Mouse (Mus musculus) spleen, adult 2 months (tissue): ENCODE results near the gene Tmx4. TPM values are rescaled to one million over a fixed set of nuclear protein-coding genes. Genes with fewer than 3 reads are reported as not detected.

Source experiments
- DNase-seq, 2 experiments: peaks; one replicate each; pipeline versions ENCODE4 v3.0.0 to v3.0.0-alpha.2; 2012 to 2021; ENCODE audit warnings: low spot score in 2 of 2, low read depth in 1 of 2
- H3K27ac ChIP-seq: fragments of 200-500 bp; 2 replicates; pipeline ENCODE4 v1.5.1; 2012; ENCODE audit warnings: low read length, inconsistent platforms; ENCODE audit not compliant: insufficient read depth
- H3K27me3 ChIP-seq: fragments of 200-500 bp; 2 replicates; pipeline ENCODE4 v1.6.1; 2012; ENCODE audit warnings: mild to moderate bottlenecking, moderate library complexity, low read length, inconsistent platforms; ENCODE audit not compliant: control insufficient read depth, insufficient read depth
- H3K36me3 ChIP-seq: fragments of 200-500 bp; 2 replicates; pipeline ENCODE4 v1.6.1; 2012; ENCODE audit warnings: mild to moderate bottlenecking, low read length, inconsistent platforms; ENCODE audit not compliant: control insufficient read depth, insufficient read depth
- H3K4me1 ChIP-seq: fragments of 200-500 bp; 2 replicates; pipeline ENCODE4 v1.6.1; 2011; ENCODE audit warnings: inconsistent platforms; ENCODE audit not compliant: control insufficient read depth, insufficient read depth, insufficient read length
- H3K4me3 ChIP-seq: fragments of 200-500 bp; 2 replicates; pipeline ENCODE4 v1.5.1; 2011; ENCODE audit warnings: mild to moderate bottlenecking, inconsistent platforms; ENCODE audit not compliant: insufficient read depth, insufficient read length; ENCODE audit errors: extremely low read depth
- CTCF ChIP-seq: fragments of 200-500 bp; IDR thresholded peaks from 2 replicates; pipeline ENCODE4 v1.5.1; 2011; ENCODE audit warnings: mild to moderate bottlenecking, inconsistent platforms; ENCODE audit not compliant: insufficient read depth, insufficient read length, insufficient replicate concordance; ENCODE audit errors: extremely low read depth
- POLR2A ChIP-seq: fragments of 200-500 bp; IDR thresholded peaks from 2 replicates; pipeline ENCODE4 v1.6.1; 2011; ENCODE audit warnings: low read depth, low read length, inconsistent platforms
- WGBS: fragments of 180-500 bp; shearing (Covaris S2); methylation state at CpG from one replicate; pipeline ENCODE4 v1.1.7; 2018; 5-methylcytosine and 5-hydroxymethylcytosine counted together
- polyA plus RNA-seq: library from polyadenylated mRNA; depleted of rRNA; stranded (reverse); fragments of >200 nt; gene quantifications from 2 replicates; pipeline ENCODE4 v1.2.3, GENCODE M21; 2012

Gene Tmx4
- polyA plus RNA-seq, 1 experiment: 5.0 TPM

- Histone ChIP-seq H3K4me1 (no peaks in the 10 kb centered on the region), H3K27ac (no peak overlapping the region), H3K4me3 (no peak overlapping the region), H3K27me3 (no peaks in the 10 kb centered on the region), H3K36me3 (no peaks in the 10 kb centered on the region)
- DNase-seq: peak in 1 of 2 experiments; percentile 25
- 88% methylated on average over 5 of the region's 5 CpGs for whole genome bisulfite sequencing
- TF ChIP-seq POLR2A: no peak
- peak; percentile 27; the same call in 1 of the 2 replicates for TF ChIP-seq CTCF
These were observed 29.7 kb upstream of the Tmx4 start for GRCm38 (mm10) chr2:134673604-134674003.

GRCm38 (mm10) chr2:134656477-134656876 is 12.5 kb upstream of the Tmx4 start:
- H3K27me3 ChIP-seq: no peaks in the 10 kb centered on the region
- TF ChIP-seq CTCF (no peak), POLR2A (no peak)
- H3K27ac ChIP-seq: no peak overlapping the region
- no peaks in the 10 kb centered on the region for H3K4me1 ChIP-seq
- H3K36me3 ChIP-seq: no peaks in the 10 kb centered on the region
- DNase-seq: no peak
- no peak overlapping the region for H3K4me3 ChIP-seq
- WGBS: 17% methylated on average over 4 of the region's 4 CpGs

- no peak for TF ChIP-seq CTCF
- no peak for TF ChIP-seq POLR2A
- no peak overlapping the region for H3K4me3 ChIP-seq
These were observed 10.7 kb upstream of the Tmx4 start for GRCm38 (mm10) chr2:134654668-134655067.

GRCm38 (mm10) chr2:134652759-134653158 is 8.8 kb upstream of the Tmx4 start:
- TF ChIP-seq CTCF (no peak), POLR2A (no peak)

More at GRCm38 (mm10) chr2:134654668-134655067, 10.7 kb upstream of the Tmx4 start:
- H3K27me3 ChIP-seq: no peaks in the 10 kb centered on the region
- no peak for DNase-seq
- no peaks in the 10 kb centered on the region for H3K36me3 ChIP-seq
- no peaks in the 10 kb centered on the region for H3K4me1 ChIP-seq
- no peak overlapping the region for H3K27ac ChIP-seq

GRCm38 (mm10) chr2:134648999-134649398 is 5.1 kb upstream of the Tmx4 start:
- 89% methylated on average over 3 of the region's 3 CpGs for WGBS
- no peaks in the 10 kb centered on the region for H3K27me3 ChIP-seq
- no peaks in the 10 kb centered on the region for H3K36me3 ChIP-seq
- TF ChIP-seq CTCF (no peak), POLR2A (no peak)
- no peak for DNase-seq
- H3K4me1 ChIP-seq: no peaks in the 10 kb centered on the region; the same call in 1 of the 2 replicates
- no peak overlapping the region for H3K27ac ChIP-seq
- no peak overlapping the region for H3K4me3 ChIP-seq

More at GRCm38 (mm10) chr2:134652759-134653158, 8.8 kb upstream of the Tmx4 start:
- Histone ChIP-seq H3K4me1 (no peaks in the 10 kb centered on the region), H3K27me3 (no peaks in the 10 kb centered on the region), H3K4me3 (no peak overlapping the region), H3K36me3 (no peaks in the 10 kb centered on the region), H3K27ac (no peak overlapping the region)
- 74% methylated on average over 5 of the region's 5 CpGs for WGBS
- DNase-seq: no peak

- Histone ChIP-seq H3K27ac (no peak overlapping the region), H3K4me1 (peaks cover 3% of the 10 kb centered on the region; the same call in 1 of the 2 replicates)
- WGBS: 74% methylated on average over 3 of the region's 3 CpGs
These were observed 1.8 kb upstream of the Tmx4 start for GRCm38 (mm10) chr2:134645752-134646151.

GRCm38 (mm10) chr2:134645166-134645565 is 1.2 kb upstream of the Tmx4 start:
- 93% methylated on average over 4 of the region's 4 CpGs for WGBS
- H3K36me3 ChIP-seq: no peaks in the 10 kb centered on the region

More at GRCm38 (mm10) chr2:134645752-134646151, 1.8 kb upstream of the Tmx4 start:
- Histone ChIP-seq H3K36me3 (no peaks in the 10 kb centered on the region), H3K4me3 (no peak overlapping the region), H3K27me3 (no peaks in the 10 kb centered on the region)
- TF ChIP-seq POLR2A: no peak
- no peak for TF ChIP-seq CTCF
- DNase-seq: no peak

More at GRCm38 (mm10) chr2:134645166-134645565, 1.2 kb upstream of the Tmx4 start:
- Histone ChIP-seq H3K4me1 (peaks cover 3% of the 10 kb centered on the region; the same call in 1 of the 2 replicates), H3K27me3 (no peaks in the 10 kb centered on the region), H3K4me3 (no peak overlapping the region), H3K27ac (no peak overlapping the region)
- TF ChIP-seq POLR2A (no peak), CTCF (no peak)
- no peak for DNase-seq
